In genomic region chr6:121560852-121561251, GRCm38 (mm10) we compare ENCODE assay signal across 10 mouse cellular contexts.
DNase-seq lines count a peak whose midpoint lies in the region; ATAC-seq and TF ChIP-seq lines count a peak whose summit lies in the region.
"Had no signal": no experiment of that assay in that cellular context is flagged by ENCODE, and none has a peak within 500 bp of the region (broad histone marks: within the 10 kb centered on the region; RNA-seq: fewer than 3 reads in every experiment).

No protein-coding gene starts in this region.

- no peaks in the 10 kb centered on the region for H3K4me1 ChIP-seq in heart, embryonic 12.5 days (replicated peaks)
- no peaks in the 10 kb centered on the region for H3K4me1 ChIP-seq in hindbrain, embryonic 16.5 days (ENCODE audit: control insufficient read depth, insufficient read depth, low read depth, low read length)
- H3K4me1 ChIP-seq: limb, embryonic 12.5 days; stomach, embryonic 15.5 days had no signal

- no peak for ATAC-seq in heart, embryonic 12.5 days (ENCODE audit: insufficient number of reproducible peaks, low FRiP score)
- peak; percentile 81 for ATAC-seq in hindbrain, embryonic 16.5 days
- ATAC-seq in monocyte, adult 5-6 weeks (replicated peaks; ENCODE audit: insufficient number of reproducible peaks, low FRiP score, low TSS enrichment, poor library complexity, severe bottlenecking), result no peak

- no peak overlapping the region for H3K9ac ChIP-seq in heart, embryonic 12.5 days
- no peak overlapping the region for H3K9ac ChIP-seq in hindbrain, embryonic 16.5 days (ENCODE audit: low read depth, low read length)
- H3K9ac ChIP-seq: limb, embryonic 12.5 days; stomach, embryonic 15.5 days had no signal

- no peaks in the 10 kb centered on the region for H3K36me3 ChIP-seq in heart, embryonic 12.5 days
- H3K36me3 ChIP-seq in hindbrain, embryonic 16.5 days (ENCODE audit: control insufficient read depth, insufficient read depth, low read length), result no peaks in the 10 kb centered on the region
- H3K36me3 ChIP-seq: limb, embryonic 12.5 days; stomach, embryonic 15.5 days had no signal

- H3K4me3 ChIP-seq in heart, embryonic 12.5 days, result no peak overlapping the region
- no peak overlapping the region for H3K4me3 ChIP-seq in hindbrain, embryonic 16.5 days (ENCODE audit: low read length)
- no peak overlapping the region for H3K4me3 ChIP-seq in left cerebral cortex, adult 2 months
- H3K4me3 ChIP-seq: limb, embryonic 12.5 days; stomach, embryonic 15.5 days had no signal

- no peak overlapping the region for H3K4me2 ChIP-seq in heart, embryonic 12.5 days
- H3K4me2 ChIP-seq in hindbrain, embryonic 16.5 days (ENCODE audit: low read length), result no peak overlapping the region
- H3K4me2 ChIP-seq: limb, embryonic 12.5 days; stomach, embryonic 15.5 days had no signal

- intact Hi-C loops in left cerebral cortex, adult 2 months (cut with DNase I), result loop anchor here (5.0 kb wide), 1 partner anchor 831 kb away; no protein-coding TSS in a partner anchor

- H3K27ac ChIP-seq in heart, embryonic 12.5 days (ENCODE audit: poor library complexity, severe bottlenecking), result no peak overlapping the region
- H3K27ac ChIP-seq in hindbrain, embryonic 16.5 days (ENCODE audit: low read depth, low read length), result no peak overlapping the region
- H3K27ac ChIP-seq in left cerebral cortex, adult 2 months, result no peak overlapping the region
- H3K27ac ChIP-seq: limb, embryonic 12.5 days; stomach, embryonic 15.5 days had no signal

- H3K9me3 ChIP-seq in heart, embryonic 12.5 days (replicated peaks), result no peaks in the 10 kb centered on the region
- no peaks in the 10 kb centered on the region for H3K9me3 ChIP-seq in hindbrain, embryonic 16.5 days (ENCODE audit: control insufficient read depth, low read length)
- H3K9me3 ChIP-seq: limb, embryonic 12.5 days; stomach, embryonic 15.5 days had no signal

- peak; percentile 54 for DNase-seq in heart, postnatal 4 days
- DNase-seq in adrenal gland, adult (ENCODE audit: inconsistent age in 2 of 2, low spot score in 1 of 2), result peak; percentile 31 to 85
- peak; percentile 86 for DNase-seq in embryo, embryonic 10 days (ENCODE audit: low spot score)
- DNase-seq in left cerebral cortex, adult 2 months (ENCODE audit: extremely low spot score in 1 of 2, low spot score in 2 of 2), result peak; percentile 45 to 49
- DNase-seq in naive thymus-derived CD4-positive, alpha-beta T cell, adult 2 months (ENCODE audit: low read depth), result peak; percentile 4

- H3K27me3 ChIP-seq in heart, embryonic 12.5 days (replicated peaks), result no peaks in the 10 kb centered on the region
- no peaks in the 10 kb centered on the region for H3K27me3 ChIP-seq in hindbrain, embryonic 16.5 days (replicated peaks; ENCODE audit: control insufficient read depth, insufficient read depth, low read length)
- H3K27me3 ChIP-seq: limb, embryonic 12.5 days; stomach, embryonic 15.5 days had no signal

- WGBS in heart, embryonic 12.5 days, result 6% methylated on average over 3 of the region's 3 CpGs
- 8% methylated on average over 3 of the region's 3 CpGs for WGBS in hindbrain, embryonic 16.5 days

- peak; percentile 67 for TF ChIP-seq CTCF in left cerebral cortex, adult 2 months (IDR thresholded peaks at IDR 0.05)

Comparison
In these comparisons a context has a peak if more than half of its experiments do, and no peak if none do; other contexts are left out.
1. DNase-seq: peak in every context shown above with its lines; median percentile 86 in embryo, embryonic 10 days; 58 in adrenal gland, adult; 54 in heart, postnatal 4 days; 47 in left cerebral cortex, adult 2 months; 4 in naive thymus-derived CD4-positive, alpha-beta T cell, adult 2 months.